Mouse (Mus musculus) neural tube, embryonic 11.5 days (tissue): ENCODE results near the gene Fam161a. TPM values are rescaled to one million over a fixed set of nuclear protein-coding genes. Genes with fewer than 3 reads are reported as not detected.

ENCODE experiments used
- ATAC-seq: fragments of 200-750 bp; cut with Nextera tagmentation; 2 replicates; pipeline ENCODE4 v1.8.0; 2017; ENCODE audit warnings: moderate number of reproducible peaks, mild to moderate bottlenecking, moderate TSS enrichment, moderate library complexity; ENCODE audit not compliant: insufficient read depth, low FRiP score, low TSS enrichment
- DNase-seq: peaks from one replicate; pipeline ENCODE4 v3.0.0-alpha.2; 2015; ENCODE audit warnings: low spot score
- H3K27ac ChIP-seq: fragments of 300-500 bp; sonication (generic); 2 replicates; pipeline ENCODE4 v1.5.1; 2014; ENCODE audit warnings: low read depth, mild to moderate bottlenecking, low read length
- H3K27me3 ChIP-seq: fragments of 300-500 bp; sonication (generic); 2 replicates; pipeline ENCODE4 v1.6.1; 2014; ENCODE audit warnings: mild to moderate bottlenecking, low read length, mixed read lengths; ENCODE audit not compliant: control insufficient read depth, insufficient read depth
- H3K36me3 ChIP-seq: fragments of 300-500 bp; sonication (generic); 2 replicates; pipeline ENCODE4 v1.6.1; 2014; ENCODE audit warnings: mild to moderate bottlenecking, low read length, moderate library complexity, mixed read lengths; ENCODE audit not compliant: control insufficient read depth, insufficient read depth
- H3K4me1 ChIP-seq: fragments of 300-500 bp; sonication (generic); 2 replicates; pipeline ENCODE4 v1.6.1; 2014; ENCODE audit warnings: low read length, mixed read lengths; ENCODE audit not compliant: control insufficient read depth, insufficient read depth
- H3K4me2 ChIP-seq: fragments of 300-500 bp; sonication (generic); 2 replicates; pipeline ENCODE4 v1.6.1; 2014; ENCODE audit warnings: low read depth, mild to moderate bottlenecking, moderate library complexity
- H3K4me3 ChIP-seq: fragments of 300-500 bp; sonication (generic); 2 replicates; pipeline ENCODE4 v1.5.1; 2014; ENCODE audit warnings: low read depth, low read length
- H3K9ac ChIP-seq: fragments of 300-500 bp; sonication (generic); 2 replicates; pipeline ENCODE4 v1.6.1; 2014; ENCODE audit warnings: mild to moderate bottlenecking, low read length
- H3K9me3 ChIP-seq: fragments of 300-500 bp; sonication (generic); 2 replicates; pipeline ENCODE4 v1.6.1; 2016; ENCODE audit warnings: low read length; ENCODE audit not compliant: control insufficient read depth
- WGBS: fragments of 180-500 bp; shearing (Covaris S2); extraction: QIAGEN DNeasy Blood & Tissue Kit; methylation state at CpG from one replicate; pipeline ENCODE4 v1.1.7; 2014; 5-methylcytosine and 5-hydroxymethylcytosine counted together
- polyA plus RNA-seq: library from polyadenylated mRNA; unstranded; fragments of >200 nt; fragmentation: Nextera tagmentation; extraction: Ambion mirVana; gene quantifications from 2 replicates; pipeline ENCODE4 v1.2.1, GENCODE M21; 2014

The Fam161a gene
- 3.1 and 3.8 TPM in 2 replicates for polyA plus RNA-seq

- Histone ChIP-seq H3K4me2 (peak within 1 kb of the TSS; percentile 68), H3K27me3 (no peaks in the 10 kb centered on the region), H3K9me3 (no peaks in the 10 kb centered on the region), H3K27ac (peak within 1 kb of the TSS; percentile 64), H3K9ac (peak within 1 kb of the TSS; percentile 72), H3K4me3 (peak within 1 kb of the TSS; percentile 53), H3K4me1 (peaks cover 4% of the 10 kb centered on the region; the same call in 1 of the 2 replicates), H3K36me3 (peaks cover 2% of the 10 kb centered on the region; the same call in 1 of the 2 replicates)
- WGBS: under 1% methylated on average over 22 of the region's 22 CpGs
- peak; percentile 83 for DNase-seq
- ATAC-seq: peak; percentile 92
Observed at GRCm38 (mm10) chr11:23007481-23008180, at the start of gene Fam161a. Gene Fam161a (plus strand): TSS chr11:23007531.

DNA sequence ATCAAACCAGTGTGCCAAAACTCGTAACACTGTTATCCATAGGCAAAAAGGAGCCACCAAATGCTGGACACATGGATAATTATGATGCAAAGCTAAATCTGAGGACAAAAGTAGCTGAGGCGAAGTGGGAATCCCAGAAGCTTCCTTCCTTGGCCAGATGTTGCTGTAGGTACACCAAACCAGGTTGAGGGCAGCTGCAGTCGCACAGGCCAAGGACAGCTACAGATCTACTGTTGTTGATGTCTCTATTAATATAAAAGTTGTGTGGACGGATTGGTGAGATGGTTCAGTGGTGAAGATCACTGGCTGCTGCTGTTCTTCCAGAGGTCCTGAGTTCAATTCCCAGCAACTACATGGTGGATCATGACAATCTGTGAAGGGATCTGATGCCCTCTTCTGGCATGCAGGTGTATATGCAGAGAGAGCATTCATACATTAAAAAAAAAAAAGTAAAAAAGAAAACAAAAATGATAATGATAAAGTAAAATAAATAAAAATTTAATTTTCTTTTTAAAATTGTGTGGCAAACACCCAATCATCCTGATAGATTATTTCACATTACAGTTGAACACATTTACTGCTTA is 49.4 kb upstream of the Fam161a start:
- Histone ChIP-seq H3K9me3 (no peaks in the 10 kb centered on the region), H3K4me1 (no peaks in the 10 kb centered on the region), H3K27me3 (no peaks in the 10 kb centered on the region), H3K4me3 (no peak overlapping the region), H3K9ac (no peak overlapping the region), H3K36me3 (no peaks in the 10 kb centered on the region), H3K4me2 (no peak overlapping the region), H3K27ac (no peak overlapping the region)
- ATAC-seq (no peak), DNase-seq (no peak)
- 91% methylated on average over 4 of the region's 4 CpGs for WGBS

DNA sequence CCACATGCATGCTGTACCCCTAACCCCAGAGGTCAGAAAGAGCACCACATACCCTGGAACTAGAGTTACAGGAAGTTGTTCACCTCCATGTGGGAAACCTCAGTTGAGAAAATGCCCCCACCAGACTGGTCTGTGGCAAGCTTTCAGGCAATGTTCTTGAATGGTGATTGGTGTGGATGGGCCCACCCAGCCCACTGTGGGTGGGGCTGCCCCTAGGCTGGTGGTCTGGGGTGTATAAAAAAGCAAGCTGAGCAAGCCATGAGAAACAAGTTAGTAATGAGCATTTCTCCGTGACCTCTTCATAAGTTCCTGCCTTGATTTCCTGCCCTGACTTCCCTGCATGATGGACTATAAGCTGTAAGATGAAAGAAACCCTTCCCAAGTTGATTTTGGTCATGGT is 45.2 kb upstream of the Fam161a start:
- no peaks in the 10 kb centered on the region for H3K9me3 ChIP-seq
- no peak overlapping the region for H3K4me2 ChIP-seq
- H3K27ac ChIP-seq: no peak overlapping the region
- H3K4me3 ChIP-seq: no peak overlapping the region
- no peaks in the 10 kb centered on the region for H3K27me3 ChIP-seq
- no peaks in the 10 kb centered on the region for H3K36me3 ChIP-seq
- no peak overlapping the region for H3K9ac ChIP-seq
- DNase-seq (no peak), ATAC-seq (no peak)
- H3K4me1 ChIP-seq: no peaks in the 10 kb centered on the region
- 88% methylated on average over 1 of the region's 1 CpGs for WGBS

DNA sequence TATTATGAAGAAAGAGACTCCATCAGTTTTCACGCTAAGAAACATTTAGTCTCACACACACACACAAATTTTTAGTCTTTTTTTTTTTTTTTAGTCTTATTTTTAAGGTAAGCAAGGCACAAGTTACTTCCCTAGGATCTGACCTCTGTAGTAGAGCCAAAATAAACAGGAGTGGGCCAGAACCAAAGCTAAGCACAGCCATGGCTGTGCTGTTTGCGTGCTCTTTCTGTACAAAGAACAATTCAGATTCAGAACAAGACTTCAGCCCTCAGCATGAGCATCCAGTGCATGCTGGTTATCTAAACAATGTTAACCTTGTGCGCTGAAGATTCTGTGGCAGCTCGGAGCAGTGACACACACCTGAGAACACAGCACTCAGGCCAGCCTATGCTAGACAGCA is 42.9 kb upstream of the Fam161a start:
- no peak for ATAC-seq
- WGBS: 77% methylated on average over 4 of the region's 4 CpGs

DNA sequence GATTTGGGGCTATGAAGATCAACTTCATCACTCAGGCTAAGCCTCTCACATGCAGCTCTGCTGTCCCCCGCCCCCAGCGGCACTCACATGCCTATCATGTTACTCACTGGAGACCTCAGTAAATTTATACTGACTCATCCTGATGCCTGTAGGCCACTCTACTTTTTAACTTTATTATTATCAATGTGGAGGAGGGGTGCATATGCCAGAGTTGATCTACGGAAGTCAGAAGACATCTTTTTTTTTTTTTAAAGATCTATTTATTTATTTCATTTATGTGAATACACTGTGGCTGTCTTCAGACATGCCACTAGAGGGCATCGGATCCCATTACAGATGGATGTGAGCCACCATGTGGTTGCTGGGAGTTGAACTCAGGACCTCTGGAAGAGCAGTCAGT is 41.8 kb upstream of the Fam161a start:
- H3K27ac ChIP-seq: no peak overlapping the region
- 82% methylated on average over 4 of the region's 4 CpGs for WGBS
- H3K9ac ChIP-seq: no peak overlapping the region
- no peaks in the 10 kb centered on the region for H3K4me1 ChIP-seq
- no peak overlapping the region for H3K4me3 ChIP-seq
- H3K4me2 ChIP-seq: no peak overlapping the region
- H3K9me3 ChIP-seq: no peaks in the 10 kb centered on the region
- ATAC-seq (no peak), DNase-seq (no peak)
- H3K36me3 ChIP-seq: no peaks in the 10 kb centered on the region
- no peaks in the 10 kb centered on the region for H3K27me3 ChIP-seq

More for the DNA sequence above, 42.9 kb upstream of the Fam161a start:
- Histone ChIP-seq H3K4me1 (no peaks in the 10 kb centered on the region), H3K4me3 (no peak overlapping the region), H3K4me2 (no peak overlapping the region), H3K27ac (no peak overlapping the region), H3K9ac (no peak overlapping the region), H3K9me3 (no peaks in the 10 kb centered on the region), H3K27me3 (no peaks in the 10 kb centered on the region), H3K36me3 (no peaks in the 10 kb centered on the region)
- DNase-seq: no peak

- Histone ChIP-seq H3K4me3 (no peak overlapping the region), H3K27ac (no peak overlapping the region), H3K36me3 (no peaks in the 10 kb centered on the region; the same call in 1 of the 2 replicates), H3K9ac (no peak overlapping the region), H3K4me2 (no peak overlapping the region), H3K9me3 (peaks cover 12% of the 10 kb centered on the region), H3K4me1 (no peaks in the 10 kb centered on the region), H3K27me3 (no peaks in the 10 kb centered on the region)
- 73% methylated on average over 6 of the region's 6 CpGs for WGBS
- DNase-seq: no peak
- no peak for ATAC-seq
Observed at GRCm38 (mm10) chr11:22969486-22969885, 37.8 kb upstream of the Fam161a start.

GRCm38 (mm10) chr11:22970546-22970945 is 36.8 kb upstream of the Fam161a start:
- no peaks in the 10 kb centered on the region for H3K4me1 ChIP-seq
- H3K36me3 ChIP-seq: no peaks in the 10 kb centered on the region; the same call in 1 of the 2 replicates
- no peak overlapping the region for H3K4me3 ChIP-seq
- ATAC-seq (no peak), DNase-seq (no peak)
- peaks cover 12% of the 10 kb centered on the region for H3K9me3 ChIP-seq
- H3K27ac ChIP-seq: no peak overlapping the region
- WGBS: 100% methylated on average over 1 of the region's 1 CpGs
- H3K9ac ChIP-seq: no peak overlapping the region
- H3K4me2 ChIP-seq: no peak overlapping the region
- H3K27me3 ChIP-seq: no peaks in the 10 kb centered on the region

DNA sequence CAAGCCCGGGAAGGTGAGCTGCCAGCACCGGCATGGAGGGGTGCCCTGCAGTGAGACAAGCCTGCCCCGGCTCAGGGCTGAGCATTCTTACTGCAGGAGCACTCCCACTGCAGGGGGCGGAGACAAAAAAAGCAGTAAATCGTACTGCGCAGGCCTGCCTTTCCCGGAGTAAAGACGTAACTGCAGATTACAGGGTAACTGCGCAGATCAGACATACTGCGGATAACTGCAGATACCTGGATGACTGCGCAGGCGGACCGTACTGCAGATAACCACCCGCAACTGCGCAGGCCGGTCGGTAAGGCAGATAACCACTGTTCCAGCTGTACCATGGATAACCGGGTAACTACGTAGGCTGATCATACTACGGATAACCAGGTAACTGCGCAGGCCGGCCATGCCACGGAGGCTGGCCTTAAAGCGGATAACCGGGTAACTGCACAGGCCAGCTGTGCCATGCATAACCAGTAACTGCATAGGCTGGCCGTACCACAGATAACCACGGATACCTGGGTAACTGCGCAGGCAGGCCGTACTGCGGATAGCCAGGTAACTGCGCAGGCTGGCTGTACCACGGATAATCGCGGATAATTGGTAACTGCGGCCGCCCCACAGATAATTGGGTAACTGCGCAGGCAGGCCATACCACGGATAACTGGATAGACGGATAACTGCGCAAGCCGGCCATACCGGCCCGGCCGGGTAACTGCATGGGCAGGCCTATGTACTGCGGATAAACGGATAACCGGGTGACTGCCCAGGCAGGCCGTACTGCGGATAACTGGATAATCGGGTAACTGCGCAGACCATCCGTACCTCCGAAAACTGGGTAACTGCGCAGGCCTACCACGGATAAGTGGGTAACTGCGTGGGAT is 35.3 kb upstream of the Fam161a start, which contains the start of gene Zrsr1:
Zrsr1 (plus strand) TSS at position 171 of the 875 bp plus-strand sequence.
- 41% methylated on average over 56 of the region's 56 CpGs for WGBS
- no peak within 1 kb of the TSS for H3K27ac ChIP-seq
- no peaks in the 10 kb centered on the region; the same call in 1 of the 2 replicates for H3K36me3 ChIP-seq

More for the DNA sequence above, 35.3 kb upstream of the Fam161a start, which contains the start of gene Zrsr1:
- Histone ChIP-seq H3K4me2 (peak within 1 kb of the TSS; percentile 71), H3K27me3 (no peaks in the 10 kb centered on the region), H3K9me3 (peaks cover 12% of the 10 kb centered on the region), H3K4me1 (no peaks in the 10 kb centered on the region), H3K4me3 (peak within 1 kb of the TSS; percentile 40), H3K9ac (peak within 1 kb of the TSS; percentile 50)
- DNase-seq: peak; percentile 60
- peak; percentile 74 for ATAC-seq
